Mouse (Mus musculus) brain, adult 2 months (tissue): Measurements from ENCODE around the gene B9d2.
"Not testable (repeated sequence)": the region's sequence is repeated elsewhere in the genome, so short reads cannot be mapped to it uniquely, and the experiment has no call there.

Experiments used
- DNase-seq: peaks from one replicate; pipeline ENCODE4 v3.0.0; 2011; ENCODE audit warnings: low read depth, low spot score

The B9d2 gene

GRCm38 (mm10) chr7:25703793-25704494, 23.4 kb downstream of the B9d2 start:
- no peak for DNase-seq

- DNase-seq = no peak
These were observed 24.3 kb downstream of the B9d2 start for GRCm38 (mm10) chr7:25704716-25705364.

- DNase-seq = peak; percentile 80
These were observed 25.2 kb downstream of the B9d2 start for GRCm38 (mm10) chr7:25705801-25706251.

- peak; percentile 52 for DNase-seq
These were observed 26.1 kb downstream of the B9d2 start for GRCm38 (mm10) chr7:25706578-25707170.

GRCm38 (mm10) chr7:25707581-25708292, 27.2 kb downstream of the B9d2 start:
- DNase-seq = peak; percentile 35

- DNase-seq = no peak
These were observed 29.4 kb downstream of the B9d2 start for GRCm38 (mm10) chr7:25709961-25710360.

GRCm38 (mm10) chr7:25710519-25711130, 30.0 kb downstream of the B9d2 start:
- DNase-seq = peak; percentile 77

GRCm38 (mm10) chr7:25711165-25711564, 30.6 kb downstream of the B9d2 start:
- no peak for DNase-seq

- DNase-seq = peak; percentile 82
These were observed 31.2 kb downstream of the B9d2 start for GRCm38 (mm10) chr7:25711731-25712197.

- DNase-seq = no peak
These were observed 32.2 kb downstream of the B9d2 start for GRCm38 (mm10) chr7:25712801-25713200.

- no peak for DNase-seq
These were observed 34.0 kb downstream of the B9d2 start for GRCm38 (mm10) chr7:25714581-25714980.

- no peak for DNase-seq
These were observed 35.2 kb downstream of the B9d2 start for GRCm38 (mm10) chr7:25715731-25716271.

- no peak for DNase-seq
These were observed 36.9 kb downstream of the B9d2 start for GRCm38 (mm10) chr7:25717478-25717877.

- peak; percentile 98 for DNase-seq
These were observed 38.3 kb downstream of the B9d2 start, which contains the start of gene Ccdc97 for GRCm38 (mm10) chr7:25718788-25719417. Gene Ccdc97 (minus strand): TSS chr7:25719088.

GRCm38 (mm10) chr7:25719761-25720610, 39.4 kb downstream of the B9d2 start:
- DNase-seq = peak; percentile 84

GRCm38 (mm10) chr7:25720760-25721159, 40.2 kb downstream of the B9d2 start:
- no peak for DNase-seq

- DNase-seq = not testable (repeated sequence)
These were observed 41.2 kb downstream of the B9d2 start for GRCm38 (mm10) chr7:25721776-25722175.

GRCm38 (mm10) chr7:25725886-25726285, 45.3 kb downstream of the B9d2 start:
- peak; percentile 31 for DNase-seq

GRCm38 (mm10) chr7:25727800-25728199, 47.2 kb downstream of the B9d2 start:
- no peak for DNase-seq

- no peak for DNase-seq
These were observed 48.8 kb downstream of the B9d2 start for GRCm38 (mm10) chr7:25729396-25729795.
